Mouse (Mus musculus) heart, postnatal 0 days (tissue): ENCODE data around the gene Cenpf.

ENCODE experiments used
- CTCF ChIP-seq: IDR thresholded peaks from 2 replicates; pipeline ENCODE4 v1.5.1; 2016; ENCODE audit warnings: antibody characterized with exemption, control low read depth, low read depth
- EP300 ChIP-seq: IDR thresholded peaks from 2 replicates; pipeline ENCODE4 v1.6.1; 2016; ENCODE audit warnings: antibody characterized with exemption, low read depth

GRCm38 (mm10) chr1:189695321-189695720, 7.4 kb upstream of the Cenpf start:
- no peak for TF ChIP-seq CTCF
- 0 out of 2 replicates have a peak, but pooled peaks have one; percentile 15 for TF ChIP-seq EP300
